Mouse (Mus musculus) spleen, adult 2 months (tissue): ENCODE measurements around the gene Tuba8. TPM values are rescaled to one million over a fixed set of nuclear protein-coding genes. Genes with fewer than 3 reads are reported as not detected.
A peak's percentile ranks its signal among the peaks of the same experiment; 100 is the strongest.

Source experiments
- DNase-seq, 2 experiments: peaks; one replicate each; pipeline versions ENCODE4 v3.0.0 to v3.0.0-alpha.2; 2012 to 2021; ENCODE audit warnings: low spot score in 2 of 2, low read depth in 1 of 2
- H3K27ac ChIP-seq: fragments of 200-500 bp; 2 replicates; pipeline ENCODE4 v1.5.1; 2012; ENCODE audit warnings: low read length, inconsistent platforms; ENCODE audit not compliant: insufficient read depth
- H3K27me3 ChIP-seq: fragments of 200-500 bp; 2 replicates; pipeline ENCODE4 v1.6.1; 2012; ENCODE audit warnings: mild to moderate bottlenecking, moderate library complexity, low read length, inconsistent platforms; ENCODE audit not compliant: control insufficient read depth, insufficient read depth
- H3K36me3 ChIP-seq: fragments of 200-500 bp; 2 replicates; pipeline ENCODE4 v1.6.1; 2012; ENCODE audit warnings: mild to moderate bottlenecking, low read length, inconsistent platforms; ENCODE audit not compliant: control insufficient read depth, insufficient read depth
- H3K4me1 ChIP-seq: fragments of 200-500 bp; 2 replicates; pipeline ENCODE4 v1.6.1; 2011; ENCODE audit warnings: inconsistent platforms; ENCODE audit not compliant: control insufficient read depth, insufficient read depth, insufficient read length
- H3K4me3 ChIP-seq: fragments of 200-500 bp; 2 replicates; pipeline ENCODE4 v1.5.1; 2011; ENCODE audit warnings: mild to moderate bottlenecking, inconsistent platforms; ENCODE audit not compliant: insufficient read depth, insufficient read length; ENCODE audit errors: extremely low read depth
- CTCF ChIP-seq: fragments of 200-500 bp; IDR thresholded peaks from 2 replicates; pipeline ENCODE4 v1.5.1; 2011; ENCODE audit warnings: mild to moderate bottlenecking, inconsistent platforms; ENCODE audit not compliant: insufficient read depth, insufficient read length, insufficient replicate concordance; ENCODE audit errors: extremely low read depth
- POLR2A ChIP-seq: fragments of 200-500 bp; IDR thresholded peaks from 2 replicates; pipeline ENCODE4 v1.6.1; 2011; ENCODE audit warnings: low read depth, low read length, inconsistent platforms
- WGBS: fragments of 180-500 bp; shearing (Covaris S2); methylation state at CpG from one replicate; pipeline ENCODE4 v1.1.7; 2018; 5-methylcytosine and 5-hydroxymethylcytosine counted together
- polyA plus RNA-seq: library from polyadenylated mRNA; depleted of rRNA; stranded (reverse); fragments of >200 nt; gene quantifications from 2 replicates; pipeline ENCODE4 v1.2.3, GENCODE M21; 2012

Gene Tuba8
- polyA plus RNA-seq, 1 experiment: 1.2 TPM

DNA sequence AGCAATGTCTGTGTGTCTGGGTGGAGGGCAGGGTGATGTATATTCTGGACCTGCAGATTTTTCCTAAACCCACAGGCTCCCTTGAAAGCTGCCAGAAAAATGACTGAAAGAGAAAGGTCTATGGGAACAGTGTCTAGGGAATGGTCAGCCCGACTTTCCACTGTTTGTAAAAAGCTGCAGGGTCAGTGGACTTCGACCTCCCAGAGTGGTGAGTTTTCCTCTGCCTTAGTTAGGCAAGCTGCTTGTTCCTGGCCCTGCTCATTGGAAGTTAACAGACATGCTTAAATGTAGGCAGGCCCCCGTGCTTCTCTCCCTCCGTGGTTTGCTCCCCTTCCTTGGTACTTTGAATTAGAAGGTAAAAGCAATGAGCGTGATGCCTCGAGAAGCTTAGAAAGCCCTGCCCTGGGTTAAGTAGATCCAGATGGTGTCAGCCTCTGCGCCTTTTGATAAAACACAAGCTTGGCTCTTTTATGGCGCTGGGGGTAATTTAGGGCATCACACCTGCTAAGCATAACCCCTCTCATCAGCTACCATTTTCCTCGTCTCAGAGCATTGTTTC lies 12.6 kb upstream of the Tuba8 start:
- no peak for DNase-seq
- 81% methylated on average over 9 of the region's 9 CpGs for WGBS
- Histone ChIP-seq H3K4me1 (no peaks in the 10 kb centered on the region), H3K27ac (no peak overlapping the region), H3K27me3 (no peaks in the 10 kb centered on the region), H3K4me3 (no peak overlapping the region), H3K36me3 (no peaks in the 10 kb centered on the region; the same call in none of the 2 replicates)
- no peak for TF ChIP-seq CTCF
- no peak for TF ChIP-seq POLR2A

DNA sequence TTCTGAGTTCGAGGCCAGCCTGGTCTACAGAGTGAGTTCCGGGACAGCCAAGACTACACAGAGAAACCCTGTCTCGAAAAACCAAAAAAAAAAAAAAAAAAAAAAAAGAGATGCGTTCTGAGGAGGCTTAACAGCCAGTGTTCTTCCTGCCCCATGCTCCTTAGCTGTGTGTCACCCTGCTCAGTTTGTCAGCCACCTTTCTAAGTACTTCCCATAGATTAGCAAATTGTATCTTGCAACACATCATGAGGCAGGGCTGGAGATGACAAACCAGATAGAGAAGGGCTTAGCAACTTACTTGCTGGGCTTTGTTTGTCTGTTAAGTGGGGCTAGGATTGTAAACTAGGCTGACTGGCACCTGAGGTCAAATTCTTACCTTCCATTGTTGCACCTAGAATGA lies 10.0 kb upstream of the Tuba8 start:
- H3K4me1 ChIP-seq: no peaks in the 10 kb centered on the region
- H3K4me3 ChIP-seq: no peak overlapping the region
- H3K27ac ChIP-seq: no peak overlapping the region
- 92% methylated on average over 4 of the region's 4 CpGs for WGBS
- H3K27me3 ChIP-seq: no peaks in the 10 kb centered on the region
- H3K36me3 ChIP-seq: no peaks in the 10 kb centered on the region
- no peak for DNase-seq
- no peak for TF ChIP-seq CTCF
- TF ChIP-seq POLR2A: no peak

DNA sequence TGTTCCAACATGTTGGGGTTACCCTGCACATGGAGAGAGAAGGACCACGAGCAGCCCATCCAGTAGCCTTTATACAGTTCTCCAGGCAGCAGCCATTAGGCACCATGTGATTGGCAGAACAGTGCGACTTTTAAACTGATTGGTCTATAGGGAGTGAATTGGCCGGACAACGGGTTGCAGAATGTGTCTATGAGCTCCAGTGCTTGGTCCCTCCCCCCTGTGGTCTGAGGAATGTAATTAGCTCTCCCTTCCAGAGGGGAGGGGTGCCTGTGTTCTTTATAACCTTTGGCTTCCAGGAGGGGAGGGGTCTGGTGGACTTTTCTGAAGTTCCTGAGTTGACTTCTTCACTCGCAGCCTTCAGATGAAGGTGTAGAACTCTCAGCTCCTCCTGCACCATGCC lies 8.5 kb upstream of the Tuba8 start:
- no peak for DNase-seq
- TF ChIP-seq POLR2A: no peak
- TF ChIP-seq CTCF: no peak
- Histone ChIP-seq H3K27ac (no peak overlapping the region), H3K4me3 (no peak overlapping the region), H3K27me3 (no peaks in the 10 kb centered on the region), H3K36me3 (no peaks in the 10 kb centered on the region), H3K4me1 (no peaks in the 10 kb centered on the region)
- WGBS: 93% methylated on average over 5 of the region's 5 CpGs

DNA sequence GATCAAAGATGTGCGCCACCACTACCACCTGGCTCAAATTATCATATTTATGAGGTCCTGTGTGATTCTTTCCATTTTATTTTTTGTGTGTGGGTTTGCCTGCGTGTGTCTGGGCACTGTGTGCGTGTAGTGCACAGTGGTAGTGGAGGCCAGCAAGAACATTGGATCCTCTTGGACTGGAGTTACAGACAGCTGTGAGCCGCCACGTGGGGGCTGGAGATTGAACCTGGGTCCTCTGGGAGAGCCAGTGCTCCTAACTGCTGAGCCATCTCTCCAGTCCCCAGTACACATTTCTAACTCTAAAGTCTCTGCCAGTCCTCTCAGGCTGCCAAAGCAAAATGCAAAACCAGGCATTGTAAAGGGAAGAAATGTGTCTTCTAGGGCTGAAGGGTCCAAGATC lies 4.0 kb upstream of the Tuba8 start:
- H3K27ac ChIP-seq: no peak overlapping the region
- peaks cover 7% of the 10 kb centered on the region; the same call in 1 of the 2 replicates for H3K27me3 ChIP-seq
- H3K36me3 ChIP-seq: no peaks in the 10 kb centered on the region
- TF ChIP-seq CTCF (no peak), POLR2A (no peak)
- H3K4me1 ChIP-seq: 0 out of 2 replicates have a peak, but pooled peaks cover 3% of the 10 kb centered on the region
- no peak overlapping the region for H3K4me3 ChIP-seq
- WGBS: 88% methylated on average over 5 of the region's 5 CpGs
- DNase-seq: no peak

DNA sequence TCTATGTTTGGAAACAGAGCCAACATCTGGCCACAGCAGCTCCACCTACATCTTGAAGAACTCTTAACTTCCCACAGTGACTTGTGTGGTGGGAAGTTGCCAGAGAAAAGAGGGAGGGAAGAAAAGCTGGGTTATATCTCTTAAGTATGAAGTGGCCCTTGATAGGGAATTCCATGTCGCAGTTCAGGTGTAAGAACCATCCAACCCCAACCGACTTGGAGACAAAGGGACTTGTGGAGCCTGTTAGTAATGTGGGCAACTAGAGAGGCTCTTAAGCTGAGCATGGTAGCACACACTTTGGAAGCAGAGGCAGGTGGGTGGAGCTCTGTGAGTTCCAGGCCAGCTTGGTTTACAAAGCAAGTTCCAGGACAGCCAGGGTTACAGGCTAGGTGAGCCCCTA lies 912 bp upstream of the Tuba8 start:
- H3K4me1 ChIP-seq: 0 out of 2 replicates have a peak, but pooled peaks cover 3% of the 10 kb centered on the region
- 80% methylated on average over 2 of the region's 2 CpGs for WGBS

DNA sequence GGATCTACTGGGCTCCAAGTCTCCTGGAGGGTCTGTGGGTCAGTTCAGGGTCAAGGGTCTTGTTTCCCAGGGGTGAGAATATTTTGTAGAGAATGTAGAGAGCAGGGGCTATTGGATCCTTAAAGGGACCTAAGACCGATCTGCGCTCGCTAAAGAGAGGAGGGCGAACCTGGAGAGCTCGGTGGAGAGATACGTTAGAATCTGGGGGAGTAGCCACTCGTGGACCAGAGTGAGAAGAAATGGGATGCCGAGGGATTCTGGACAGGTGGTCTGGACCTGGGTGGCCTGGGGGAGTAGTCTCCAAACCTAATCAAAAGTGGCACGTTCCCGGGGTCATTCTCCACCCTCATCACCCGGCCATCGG lies 412 bp downstream of the Tuba8 start:
- Histone ChIP-seq H3K36me3 (no peaks in the 10 kb centered on the region), H3K4me1 (peaks cover 6% of the 10 kb centered on the region; the same call in 1 of the 2 replicates), H3K27ac (no peak overlapping the region), H3K27me3 (peaks cover 9% of the 10 kb centered on the region; the same call in 1 of the 2 replicates), H3K4me3 (peak overlapping the region; percentile 28)
- TF ChIP-seq POLR2A (no peak), CTCF (no peak)
- 3% methylated on average over 12 of the region's 12 CpGs for WGBS
- no peak for DNase-seq

More for the DNA sequence above, 912 bp upstream of the Tuba8 start:
- peaks cover 9% of the 10 kb centered on the region; the same call in 1 of the 2 replicates for H3K27me3 ChIP-seq
- no peak for DNase-seq
- H3K4me3 ChIP-seq: no peak overlapping the region
- H3K27ac ChIP-seq: no peak overlapping the region
- H3K36me3 ChIP-seq: no peaks in the 10 kb centered on the region
- no peak for TF ChIP-seq CTCF
- TF ChIP-seq POLR2A: no peak

DNA sequence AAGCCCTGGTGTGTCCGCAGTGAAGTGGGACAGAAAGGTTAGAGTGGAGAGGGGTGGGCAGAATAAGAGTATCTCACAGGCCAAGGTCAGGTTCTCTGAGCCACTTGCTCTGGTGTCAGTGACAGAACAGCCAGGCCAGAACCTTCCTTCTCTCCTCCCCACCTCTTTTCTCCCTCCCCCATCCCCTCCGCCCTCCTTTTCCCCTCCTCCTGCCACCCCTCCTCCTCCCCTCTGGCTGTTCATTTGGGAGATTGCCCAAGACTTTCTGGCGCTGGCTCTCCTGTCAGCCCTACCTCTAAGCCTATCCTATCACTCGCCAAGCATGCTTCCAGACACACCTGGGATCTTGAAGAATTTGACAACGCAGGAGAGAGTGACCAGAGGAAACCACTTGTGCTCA lies 1.2 kb downstream of the Tuba8 start:
- Histone ChIP-seq H3K36me3 (no peaks in the 10 kb centered on the region), H3K4me1 (peaks cover 6% of the 10 kb centered on the region; the same call in 1 of the 2 replicates), H3K27ac (no peak overlapping the region), H3K4me3 (no peak overlapping the region), H3K27me3 (peaks cover 9% of the 10 kb centered on the region; the same call in 1 of the 2 replicates)
- 42% methylated on average over 4 of the region's 5 CpGs for WGBS
- no peak for DNase-seq
- TF ChIP-seq CTCF (no peak), POLR2A (no peak)
